In genomic region chr11:21569456-21570108, GRCm38 (mm10) we compare ENCODE assay signal across 8 mouse cellular contexts. TPM values are rescaled to one million over a fixed set of nuclear protein-coding genes. Genes with fewer than 3 reads are reported as not detected.
DNase-seq lines count a peak whose midpoint lies in the region; ATAC-seq and TF ChIP-seq lines count a peak whose summit lies in the region.

No protein-coding gene starts in this region.

- H3K4me3 ChIP-seq in megakaryocyte, embryonic 14.5 days (replicated peaks) = peak overlapping the region; percentile 87
- H3K4me3 ChIP-seq in bone marrow, adult 2 months (replicated peaks; ENCODE audit: control insufficient read depth, low read depth, low read length) = no peak overlapping the region
- H3K4me3 ChIP-seq in kidney, embryonic 14.5 days (ENCODE audit: low read length) = no peak overlapping the region
- H3K4me3 ChIP-seq in liver, embryonic 16.5 days (ENCODE audit: low read depth, low read length) = no peak overlapping the region

- no peak for TF ChIP-seq CTCF in bone marrow, adult 2 months (IDR thresholded peaks at IDR 0.05; ENCODE audit: control insufficient read depth, insufficient read depth, low read length)

- DNase-seq in heart, adult 8-10 months (ENCODE audit: low spot score) = peak; percentile 72
- peak; percentile 66 for DNase-seq in skeletal muscle tissue, adult 2 months (ENCODE audit: low read depth, low spot score)
- no peak for DNase-seq in embryo, embryonic 11 days

- peak overlapping the region; percentile 39; the same call in 1 of the 2 replicates for H3K27ac ChIP-seq in bone marrow, adult 2 months (ENCODE audit: control insufficient read depth, insufficient read depth, low read depth, low read length, poor library complexity)
- no peak overlapping the region; the same call in 1 of the 2 replicates for H3K27ac ChIP-seq in kidney, embryonic 14.5 days (ENCODE audit: low read depth, low read length)
- no peak overlapping the region; the same call in 1 of the 2 replicates for H3K27ac ChIP-seq in liver, embryonic 16.5 days (ENCODE audit: low read length)

- ATAC-seq in megakaryocyte, adult 5-6 weeks (ENCODE audit: poor library complexity, severe bottlenecking) = no peak
- ATAC-seq in kidney, embryonic 14.5 days (ENCODE audit: low FRiP score, low TSS enrichment) = no peak
- ATAC-seq in liver, embryonic 16.5 days (ENCODE audit: low read depth) = no peak

- H3K36me3 ChIP-seq in megakaryocyte, embryonic 14.5 days (replicated peaks; ENCODE audit: low read length) = peaks cover 25% of the 10 kb centered on the region
- peaks cover 18% of the 10 kb centered on the region; the same call in 1 of the 2 replicates for H3K36me3 ChIP-seq in kidney, embryonic 14.5 days (ENCODE audit: control insufficient read depth, insufficient read depth, low read length)
- H3K36me3 ChIP-seq in liver, embryonic 16.5 days (ENCODE audit: control insufficient read depth, insufficient read depth) = no peaks in the 10 kb centered on the region

- H3K9ac ChIP-seq in kidney, embryonic 14.5 days (ENCODE audit: low read depth, low read length) = no peak overlapping the region
- H3K9ac ChIP-seq in liver, embryonic 16.5 days (ENCODE audit: low read depth, low read length) = no peak overlapping the region

- TF ChIP-seq POLR2A in bone marrow, adult 2 months (IDR thresholded peaks at IDR 0.05; ENCODE audit: borderline replicate concordance, control insufficient read depth, low read depth, low read length) = no peak

- H3K9me3 ChIP-seq in megakaryocyte, embryonic 14.5 days = no peaks in the 10 kb centered on the region
- no peaks in the 10 kb centered on the region for H3K9me3 ChIP-seq in kidney, embryonic 14.5 days (ENCODE audit: control insufficient read depth, low read length)
- no peaks in the 10 kb centered on the region for H3K9me3 ChIP-seq in liver, embryonic 16.5 days (replicated peaks; ENCODE audit: control insufficient read depth, low read length)

- peak overlapping the region; percentile 70 for H3K4me2 ChIP-seq in kidney, embryonic 14.5 days (replicated peaks; ENCODE audit: low read depth, low read length)
- H3K4me2 ChIP-seq in liver, embryonic 16.5 days (ENCODE audit: low read depth, low read length) = 0 out of 2 replicates have a peak overlapping the region, but pooled peaks have one; percentile 10

- under 1% methylated on average over 3 of the region's 3 CpGs for whole genome bisulfite sequencing in bone marrow, adult 2 months
- WGBS in kidney, embryonic 14.5 days = 58% methylated on average over 3 of the region's 3 CpGs
- 20% methylated on average over 3 of the region's 3 CpGs for WGBS in liver, embryonic 16.5 days (ENCODE audit: insufficient replicate concordance)

- no peaks in the 10 kb centered on the region for H3K27me3 ChIP-seq in megakaryocyte, embryonic 14.5 days (replicated peaks)
- H3K27me3 ChIP-seq in kidney, embryonic 14.5 days (ENCODE audit: control insufficient read depth, insufficient read depth, low read length) = no peaks in the 10 kb centered on the region
- no peaks in the 10 kb centered on the region for H3K27me3 ChIP-seq in liver, embryonic 16.5 days (ENCODE audit: control insufficient read depth, insufficient read depth, low read depth, low read length)

- peaks cover 50% of the 10 kb centered on the region for H3K4me1 ChIP-seq in megakaryocyte, embryonic 14.5 days
- peaks cover 3% of the 10 kb centered on the region for H3K4me1 ChIP-seq in bone marrow, adult 2 months (ENCODE audit: control insufficient read depth, insufficient read depth, low read length)
- H3K4me1 ChIP-seq in kidney, embryonic 14.5 days (ENCODE audit: control insufficient read depth, insufficient read depth, low read length) = peaks cover 19% of the 10 kb centered on the region
- peaks cover 13% of the 10 kb centered on the region for H3K4me1 ChIP-seq in liver, embryonic 16.5 days (ENCODE audit: control insufficient read depth, low read depth, low read length)

RNA-seq across cellular contexts. Expression of gene Wdpcp, which starts 2.5 kb away (rescaled TPM):
- polyA plus RNA-seq in megakaryocyte, embryonic 14.5 days (2012; ENCODE audit: insufficient read depth, low replicate concordance) = 0.32 TPM in 1 of 2 replicates, not detected in the other
- total RNA-seq in megakaryocyte, adult 5-6 weeks (2015) = 3.6 and 4.5 TPM in 2 replicates
- total RNA-seq in megakaryocyte, adult 5-6 weeks (2017) = 4.1 and 9.8 TPM in 2 replicates
- 1.4 and 1.6 TPM in 2 replicates for polyA plus RNA-seq in bone marrow, adult 2 months (2011; ENCODE audit: insufficient read depth, insufficient read length, low replicate concordance, missing spikeins)
- 1 to 10 TPM; 3.1 to 5.1 (median 3.8) TPM for total RNA-seq in heart, adult 8-10 months (2022)
- 6.7 and 11.4 TPM in 2 replicates for polyA plus RNA-seq in kidney, embryonic 14.5 days (2014; fragmentation: Nextera tagmentation; extraction: Ambion mirVana)
- polyA plus RNA-seq in liver, embryonic 16.5 days (2015; fragmentation: Nextera tagmentation; extraction: Ambion mirVana) = 0.74 and 0.88 TPM in 2 replicates

RNA-seq across cellular contexts. Expression of gene Mdh1, which starts 2.6 kb away (rescaled TPM):
- 1.1 and 13.0 TPM in 2 replicates for polyA plus RNA-seq in megakaryocyte, embryonic 14.5 days (2012; ENCODE audit: insufficient read depth, low replicate concordance)
- 139 and 142 TPM in 2 replicates for total RNA-seq in megakaryocyte, adult 5-6 weeks (2015)
- total RNA-seq in megakaryocyte, adult 5-6 weeks (2017) = 69.3 and 90.9 TPM in 2 replicates
- polyA plus RNA-seq in bone marrow, adult 2 months (2011; ENCODE audit: insufficient read depth, insufficient read length, low replicate concordance, missing spikeins) = 27.2 and 70.4 TPM in 2 replicates
- 1,000 to 10,000 TPM; 2,451 to 2,967 (median 2,633) TPM for total RNA-seq in heart, adult 8-10 months (2022)
- polyA plus RNA-seq in kidney, embryonic 14.5 days (2014; fragmentation: Nextera tagmentation; extraction: Ambion mirVana) = 521 and 608 TPM in 2 replicates
- polyA plus RNA-seq in liver, embryonic 16.5 days (2015; fragmentation: Nextera tagmentation; extraction: Ambion mirVana) = 204 and 208 TPM in 2 replicates
